Mouse (Mus musculus): Measurements from ENCODE around the gene Acy3.
A peak's percentile ranks its signal among the peaks of the same experiment; 100 is the strongest.
"Not testable (repeated sequence)": the region's sequence is repeated elsewhere in the genome, so short reads cannot be mapped to it uniquely, and the experiment has no call there.

The Acy3 gene

GRCm38 (mm10) chr19:3974608-3975007 is 11.8 kb upstream of the Acy3 start:
- DNase-seq (ENCODE audit: low read depth) = not testable (repeated sequence)

DNA sequence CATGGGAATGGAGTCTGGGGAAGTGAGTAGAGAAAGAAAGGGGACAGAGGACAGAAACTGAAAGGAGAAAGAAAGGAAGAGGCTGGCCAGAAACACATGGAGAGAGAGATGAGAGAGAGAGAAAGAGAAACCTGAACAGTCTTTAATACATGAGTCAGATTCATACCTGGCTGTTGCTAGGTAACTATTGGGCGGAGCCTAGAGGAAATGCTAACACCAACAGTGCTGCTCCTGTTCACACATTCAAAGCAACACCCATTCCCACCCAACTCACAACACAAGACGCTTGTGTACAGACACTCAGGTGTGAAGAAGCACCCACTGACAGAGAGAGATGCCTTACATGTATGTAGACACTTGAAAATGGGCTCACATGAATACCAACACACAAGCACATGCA is 10.5 kb upstream of the Acy3 start:
- DNase-seq (ENCODE audit: low read depth) = no peak

- peak; percentile 85 for DNase-seq (ENCODE audit: low read depth)
Observed at GRCm38 (mm10) chr19:3980309-3980708, 6.1 kb upstream of the Acy3 start.

DNA sequence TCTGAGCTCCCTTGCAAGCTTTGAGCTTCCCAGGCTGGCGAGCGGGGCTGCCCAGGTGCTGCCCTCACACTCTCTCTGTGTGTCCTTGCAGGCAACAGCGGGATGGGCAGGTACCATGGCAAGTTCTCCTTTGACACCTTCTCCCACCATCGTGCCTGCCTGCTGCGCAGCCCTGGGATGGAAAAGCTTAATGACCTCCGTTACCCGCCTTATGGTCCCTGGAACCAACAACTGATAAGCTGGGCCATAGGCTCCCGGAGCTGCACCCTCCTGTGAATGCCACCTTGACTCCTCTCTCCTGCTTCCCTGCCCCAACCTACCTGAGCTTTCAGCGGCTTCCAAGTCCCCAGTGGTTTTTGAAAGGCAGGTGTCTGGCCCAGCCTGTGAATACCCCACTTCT is 5.5 kb upstream of the Acy3 start:
- DNase-seq (ENCODE audit: low read depth) = no peak

GRCm38 (mm10) chr19:3983527-3984200 is 2.7 kb upstream of the Acy3 start:
- no peak for DNase-seq (ENCODE audit: low read depth)

DNA sequence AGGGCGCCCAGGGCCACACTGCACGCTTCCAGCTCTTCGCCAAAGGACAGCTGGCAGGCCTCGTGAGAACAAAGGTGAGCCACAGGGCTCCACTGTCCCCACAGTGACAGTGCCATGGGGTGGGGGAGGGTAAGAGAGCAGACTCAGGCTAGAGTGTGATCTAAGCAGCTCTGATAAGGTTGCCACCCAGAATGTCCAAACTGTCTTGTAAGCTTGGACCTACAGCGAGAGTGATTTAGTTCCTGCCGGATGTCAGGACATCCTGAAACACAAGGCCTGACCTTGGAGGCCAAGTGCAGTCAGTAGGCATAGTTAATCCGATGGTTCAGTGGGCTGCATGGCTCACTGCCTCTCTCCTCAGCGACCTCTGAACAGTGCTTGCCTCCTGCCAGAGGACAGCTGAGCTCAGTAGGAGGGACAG is 1.1 kb upstream of the Acy3 start:
- peak; percentile 96 for DNase-seq (ENCODE audit: low read depth)

- no peak for DNase-seq (ENCODE audit: low read depth)
Observed at GRCm38 (mm10) chr19:3988066-3988465, 1.7 kb downstream of the Acy3 start.

GRCm38 (mm10) chr19:3988750-3989149 is 2.4 kb downstream of the Acy3 start:
- no peak for DNase-seq (ENCODE audit: low read depth)

- DNase-seq (ENCODE audit: low read depth) = no peak
Observed at GRCm38 (mm10) chr19:3990804-3991203, 4.4 kb downstream of the Acy3 start.

DNA sequence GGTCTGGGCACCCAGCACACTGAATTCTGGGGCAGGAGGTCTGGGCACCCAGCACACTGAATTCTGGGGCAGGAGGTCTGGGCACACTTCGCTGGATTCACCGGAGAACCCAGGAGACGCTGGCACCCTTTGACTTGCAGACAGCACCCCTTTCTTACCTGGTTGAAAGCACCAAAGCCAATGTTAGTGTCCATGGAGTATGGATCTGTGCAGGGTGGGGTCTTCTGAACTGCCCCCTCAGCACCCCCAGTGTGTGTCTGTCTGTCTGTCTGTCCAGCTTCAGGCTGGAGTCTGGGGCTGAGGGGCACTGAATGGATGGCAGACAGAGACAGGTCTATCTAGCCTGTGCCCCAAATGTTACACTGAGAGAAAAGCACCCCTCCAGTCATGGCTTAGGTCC is 5.2 kb downstream of the Acy3 start:
- no peak for DNase-seq (ENCODE audit: low read depth)

DNA sequence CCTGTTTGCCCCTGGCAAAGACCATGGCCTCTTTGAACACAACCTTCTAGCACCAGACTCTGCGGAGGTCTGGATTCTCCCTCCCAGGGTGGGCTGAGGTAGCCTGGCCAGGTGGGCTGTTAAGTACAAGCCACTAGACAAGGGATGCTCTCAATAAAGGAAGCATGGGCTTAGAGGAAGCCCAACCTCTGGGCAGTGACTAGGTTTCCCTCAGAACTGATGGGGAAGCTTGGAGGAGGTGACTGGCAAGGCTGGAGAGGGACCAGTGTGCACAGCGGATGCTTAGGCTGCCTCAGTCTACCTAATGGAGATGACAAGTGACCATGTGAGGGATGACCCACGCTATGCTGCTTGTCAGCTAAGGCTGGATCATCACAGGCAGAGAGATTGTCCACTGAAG is 5.6 kb downstream of the Acy3 start:
- no peak for DNase-seq (ENCODE audit: low read depth)

GRCm38 (mm10) chr19:3992416-3992815 is 6.0 kb downstream of the Acy3 start, which contains the start of gene Tbx10:
Tbx10 (plus strand) TSS chr19:3992752.
- DNase-seq (ENCODE audit: low read depth) = no peak

DNA sequence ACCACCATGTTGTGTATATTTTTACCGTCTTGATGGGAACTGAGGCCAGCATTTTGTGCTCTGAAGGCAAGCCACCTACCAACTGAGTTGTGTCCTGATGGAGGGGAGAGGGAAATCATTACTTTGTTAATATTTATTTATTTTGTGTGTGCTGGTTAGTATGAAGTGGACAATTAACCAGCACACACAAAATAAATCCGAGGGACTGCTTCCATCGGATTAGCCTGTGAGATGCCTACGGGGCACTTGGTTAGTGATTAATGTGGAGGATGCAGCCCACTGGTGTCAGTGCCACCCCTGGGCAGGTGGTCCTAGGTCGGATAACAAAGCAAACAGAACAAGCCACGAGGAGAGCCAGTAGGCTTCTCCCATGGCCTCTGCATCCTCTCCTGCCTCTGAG is 8.6 kb downstream of the Acy3 start:
- DNase-seq (ENCODE audit: low read depth) = no peak

DNA sequence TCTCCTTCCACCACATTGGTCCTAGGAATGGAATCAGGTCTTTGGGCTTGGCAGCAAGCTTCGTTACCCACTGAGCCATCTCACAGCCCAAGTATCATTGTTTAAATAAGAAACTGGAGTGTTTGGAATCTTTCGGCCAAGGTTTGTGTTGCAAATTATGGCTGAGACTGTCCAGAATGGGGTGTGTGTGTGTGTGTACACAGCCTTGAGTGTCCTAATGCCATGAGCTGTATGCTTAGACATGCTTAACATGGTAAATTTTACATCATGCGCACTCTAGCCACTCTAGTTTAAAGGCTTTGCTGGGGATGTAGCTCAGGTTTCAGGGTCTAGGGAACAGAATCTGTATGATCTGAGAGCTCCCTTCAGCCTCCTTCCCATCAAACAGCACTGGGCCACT is 9.1 kb downstream of the Acy3 start:
- no peak for DNase-seq (ENCODE audit: low read depth)

- DNase-seq (ENCODE audit: low read depth) = peak; percentile 21
Observed at GRCm38 (mm10) chr19:3996106-3996505, 9.7 kb downstream of the Acy3 start.

GRCm38 (mm10) chr19:3996747-3997146 is 10.4 kb downstream of the Acy3 start:
- no peak for DNase-seq (ENCODE audit: low read depth)

DNA sequence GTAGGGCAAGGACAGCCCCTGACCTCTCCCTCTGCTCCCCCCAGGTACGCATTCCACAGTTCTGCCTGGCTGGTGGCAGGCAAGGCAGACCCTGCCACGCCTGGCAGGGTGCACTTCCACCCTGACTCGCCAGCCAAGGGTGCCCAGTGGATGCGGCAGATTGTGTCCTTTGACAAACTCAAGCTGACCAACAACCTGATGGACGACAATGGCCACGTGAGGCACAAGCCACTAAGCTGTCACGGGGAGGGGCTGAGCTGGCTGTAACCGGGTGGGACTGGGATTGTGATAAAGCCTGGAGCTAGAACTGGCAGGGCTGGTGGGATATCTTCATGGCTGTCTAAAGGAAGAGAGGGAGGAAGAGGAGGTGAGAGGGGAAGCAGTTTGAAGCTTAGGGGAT is 10.9 kb downstream of the Acy3 start:
- DNase-seq (ENCODE audit: low read depth) = no peak

- no peak for DNase-seq (ENCODE audit: low read depth)
Observed at GRCm38 (mm10) chr19:3998335-3998734, 12.0 kb downstream of the Acy3 start.

DNA sequence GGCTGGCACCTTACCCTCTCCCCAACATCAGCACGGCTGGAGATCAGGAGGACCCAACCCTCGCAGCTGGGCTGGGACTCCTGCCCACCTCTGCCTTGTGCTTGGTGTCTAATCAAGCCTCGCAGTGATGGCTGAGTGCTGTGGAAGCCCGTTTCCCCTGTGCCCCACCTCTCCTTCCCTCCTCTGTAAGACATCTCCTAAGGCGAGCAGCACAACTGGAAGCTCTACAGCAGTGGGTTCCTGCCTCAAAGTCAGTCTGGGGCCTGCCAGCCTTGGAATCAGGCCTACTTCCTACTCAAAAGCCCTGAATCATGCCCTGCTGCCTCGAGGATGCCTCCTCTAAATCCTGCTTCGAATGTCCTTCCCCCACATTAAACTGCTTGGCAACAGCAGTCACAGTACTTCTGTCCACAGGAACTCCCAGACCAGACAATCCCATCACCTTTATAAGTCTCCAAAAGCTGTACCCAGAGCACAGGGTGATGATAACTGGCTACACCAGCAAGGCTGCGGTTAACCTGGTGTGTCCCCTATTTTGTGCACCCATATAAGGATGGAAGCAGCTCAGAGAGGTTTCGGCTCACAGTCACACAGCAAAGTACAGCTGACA is 12.9 kb downstream of the Acy3 start:
- DNase-seq (ENCODE audit: low read depth) = peak; percentile 60

- peak; percentile 99 for DNase-seq (ENCODE audit: low read depth)
Observed at GRCm38 (mm10) chr19:4000119-4000900, 13.9 kb downstream of the Acy3 start, which contains the start of the genes Nudt8 and Gm49405. Nudt8 (plus strand) TSS chr19:4000580. Gm49405 (plus strand) TSS chr19:4000626.

- peak; percentile 47 for DNase-seq (ENCODE audit: low read depth)
Observed at GRCm38 (mm10) chr19:4000949-4001525, 14.7 kb downstream of the Acy3 start.

- no peak for DNase-seq (ENCODE audit: low read depth)
Observed at GRCm38 (mm10) chr19:4001752-4002151, 15.4 kb downstream of the Acy3 start.

DNA sequence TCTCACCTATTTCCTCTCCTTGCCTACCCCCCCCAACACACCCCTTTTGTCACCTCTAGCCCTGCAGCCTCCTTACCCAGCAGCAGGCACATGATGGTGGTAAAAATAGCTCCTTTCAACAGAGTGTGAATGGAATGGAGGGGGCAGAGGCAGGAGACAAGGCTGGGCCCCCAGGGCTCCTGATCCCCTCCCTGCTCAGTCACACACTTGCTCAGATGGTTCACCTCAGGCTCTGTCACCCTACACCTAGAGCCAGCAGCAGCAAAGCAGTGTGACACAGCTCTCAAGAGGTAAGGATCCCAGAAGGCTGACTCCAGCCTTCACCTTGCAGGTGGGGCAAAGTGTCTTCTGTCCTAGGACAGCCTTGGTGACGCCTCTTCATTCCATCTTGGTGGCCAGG is 16.7 kb downstream of the Acy3 start, which contains the start of gene Doc2g:
TSS of gene Doc2g (plus strand) at position 202 of the 400 bp plus-strand sequence.
- no peak for DNase-seq (ENCODE audit: low read depth)
